Mouse (Mus musculus): ENCODE results near the gene Psmc2. TPM values are rescaled to one million over a fixed set of nuclear protein-coding genes. Genes with fewer than 3 reads are reported as not detected.

The Psmc2 gene
- 100 to 1,000 TPM in 3 of 4 experiments, 10 to 100 TPM in 1; 99.3 to 117 (median 115) TPM for total RNA-seq (2022)

- peak; percentile 82 to 88 for DNase-seq (ENCODE audit: low spot score in 2 of 2)
Observed at GRCm38 (mm10) chr5:21785053-21785452, at the start of gene Psmc2, which contains the start of gene Dnajc2. Psmc2 (plus strand) TSS chr5:21785283. Dnajc2 (minus strand) TSS chr5:21785251.

- peak; percentile 38 to 67 for DNase-seq (ENCODE audit: low spot score in 2 of 2)
Observed at GRCm38 (mm10) chr5:21735584-21735983, 49.5 kb upstream of the Psmc2 start.

GRCm38 (mm10) chr5:21736046-21736445 is 49.0 kb upstream of the Psmc2 start:
- no peak for DNase-seq (ENCODE audit: low spot score in 2 of 2)

GRCm38 (mm10) chr5:21736956-21737585 is 48.0 kb upstream of the Psmc2 start, which contains the start of gene Pmpcb:
Pmpcb (plus strand) TSS chr5:21737141.
- DNase-seq (ENCODE audit: low spot score in 2 of 2), result peak; percentile 85 to 93

GRCm38 (mm10) chr5:21737620-21738019 is 47.5 kb upstream of the Psmc2 start:
- no peak for DNase-seq (ENCODE audit: low spot score in 2 of 2)

- no peak for DNase-seq (ENCODE audit: low spot score in 2 of 2)
Observed at GRCm38 (mm10) chr5:21739120-21739519, 46.0 kb upstream of the Psmc2 start.

- no peak for DNase-seq (ENCODE audit: low spot score in 2 of 2)
Observed at GRCm38 (mm10) chr5:21739881-21740280, 45.2 kb upstream of the Psmc2 start.

GRCm38 (mm10) chr5:21743606-21744005 is 41.5 kb upstream of the Psmc2 start:
- no peak for DNase-seq (ENCODE audit: low spot score in 2 of 2)

- DNase-seq (ENCODE audit: low spot score in 2 of 2), result no peak
Observed at GRCm38 (mm10) chr5:21744651-21745050, 40.4 kb upstream of the Psmc2 start.

- no peak for DNase-seq (ENCODE audit: low spot score in 2 of 2)
Observed at GRCm38 (mm10) chr5:21745966-21746365, 39.1 kb upstream of the Psmc2 start.

- no peak for DNase-seq (ENCODE audit: low spot score in 2 of 2)
Observed at GRCm38 (mm10) chr5:21768506-21768905, 16.6 kb upstream of the Psmc2 start.

- DNase-seq (ENCODE audit: low spot score in 2 of 2), result peak in 1 of 2 experiments; percentile 19
Observed at GRCm38 (mm10) chr5:21769841-21770240, 15.2 kb upstream of the Psmc2 start.

- DNase-seq (ENCODE audit: low spot score in 2 of 2), result no peak
Observed at GRCm38 (mm10) chr5:21776491-21776890, 8.6 kb upstream of the Psmc2 start.

- no peak for DNase-seq (ENCODE audit: low spot score in 2 of 2)
Observed at GRCm38 (mm10) chr5:21784161-21785052, 676 bp upstream of the Psmc2 start.

GRCm38 (mm10) chr5:21785776-21786175 is 693 bp downstream of the Psmc2 start:
- DNase-seq (ENCODE audit: low spot score in 2 of 2), result no peak

GRCm38 (mm10) chr5:21786258-21787185 is 1.4 kb downstream of the Psmc2 start:
- DNase-seq (ENCODE audit: low spot score in 2 of 2), result peak; percentile 85 to 91

GRCm38 (mm10) chr5:21787186-21788105 is 2.4 kb downstream of the Psmc2 start:
- no peak for DNase-seq (ENCODE audit: low spot score in 2 of 2)

GRCm38 (mm10) chr5:21789061-21789460 is 4.0 kb downstream of the Psmc2 start:
- DNase-seq (ENCODE audit: low spot score in 2 of 2), result peak; percentile 12 to 13

- DNase-seq (ENCODE audit: low spot score in 2 of 2), result no peak
Observed at GRCm38 (mm10) chr5:21792166-21792565, 7.1 kb downstream of the Psmc2 start.

- DNase-seq (ENCODE audit: low spot score in 2 of 2), result no peak
Observed at GRCm38 (mm10) chr5:21802907-21803306, 17.8 kb downstream of the Psmc2 start.

Measured in layer of hippocampus, adult 8-10 months (tissue).